Mouse (Mus musculus) hindbrain, embryonic 12.5 days (tissue): ENCODE results near the gene Gnpat. TPM values are rescaled to one million over a fixed set of nuclear protein-coding genes. Genes with fewer than 3 reads are reported as not detected.
"Not testable (repeated sequence)": the region's sequence is repeated elsewhere in the genome, so short reads cannot be mapped to it uniquely, and the experiment has no call there.

Experiments used
- ATAC-seq: fragments of 200-750 bp; cut with Nextera tagmentation; 2 replicates; pipeline ENCODE4 v1.8.0; 2017; ENCODE audit warnings: moderate TSS enrichment; ENCODE audit not compliant: low FRiP score
- H3K27ac ChIP-seq: fragments of 300-500 bp; sonication (generic); 2 replicates; pipeline ENCODE4 v1.5.1; 2016; ENCODE audit warnings: mild to moderate bottlenecking
- H3K27me3 ChIP-seq: fragments of 300-500 bp; sonication (generic); 2 replicates; pipeline ENCODE4 v1.6.1; 2016; ENCODE audit warnings: mild to moderate bottlenecking
- H3K36me3 ChIP-seq: fragments of 300-500 bp; sonication (generic); 2 replicates; pipeline ENCODE4 v1.6.1; 2016; ENCODE audit warnings: mild to moderate bottlenecking
- H3K4me1 ChIP-seq: fragments of 300-500 bp; sonication (generic); 2 replicates; pipeline ENCODE4 v1.6.1; 2016
- H3K4me2 ChIP-seq: fragments of 300-500 bp; sonication (generic); replicated peaks from 2 replicates; pipeline ENCODE4 v1.6.1; 2016; ENCODE audit warnings: mild to moderate bottlenecking
- H3K4me3 ChIP-seq: fragments of 300-500 bp; sonication (generic); 2 replicates; pipeline ENCODE4 v1.5.1; 2016; ENCODE audit warnings: mild to moderate bottlenecking
- H3K9ac ChIP-seq: fragments of 300-500 bp; sonication (generic); 2 replicates; pipeline ENCODE4 v1.6.1; 2016; ENCODE audit warnings: mild to moderate bottlenecking, moderate library complexity
- H3K9me3 ChIP-seq: fragments of 300-500 bp; sonication (generic); replicated peaks from 2 replicates; pipeline ENCODE4 v1.6.1; 2016; ENCODE audit warnings: mild to moderate bottlenecking
- WGBS: fragments of 180-500 bp; shearing (Covaris S2); methylation state at CpG from one replicate; pipeline ENCODE4 v1.1.7; 2016; 5-methylcytosine and 5-hydroxymethylcytosine counted together
- polyA plus RNA-seq: library from polyadenylated mRNA; unstranded; fragments of >200 nt; fragmentation: Nextera tagmentation; extraction: Ambion mirVana; gene quantifications from 2 replicates; pipeline ENCODE4 v1.2.1, GENCODE M21; 2016

Gnpat gene
- polyA plus RNA-seq, 1 experiment from 2014 or later, result 103 TPM

GRCm38 (mm10) chr8:124831531-124831930, 31.3 kb upstream of the Gnpat start:
- no peak overlapping the region for H3K4me3 ChIP-seq
- 82% methylated on average over 6 of the region's 6 CpGs for WGBS
- H3K4me2 ChIP-seq, result no peak overlapping the region
- H3K27me3 ChIP-seq, result no peaks in the 10 kb centered on the region
- H3K36me3 ChIP-seq, result peaks cover 19% of the 10 kb centered on the region
- H3K27ac ChIP-seq, result no peak overlapping the region
- no peaks in the 10 kb centered on the region for H3K4me1 ChIP-seq
- no peak for ATAC-seq
- H3K9me3 ChIP-seq, result no peaks in the 10 kb centered on the region
- no peak overlapping the region for H3K9ac ChIP-seq

- Histone ChIP-seq H3K4me2 (no peak overlapping the region), H3K27me3 (no peaks in the 10 kb centered on the region), H3K9me3 (no peaks in the 10 kb centered on the region), H3K27ac (no peak overlapping the region), H3K9ac (no peak overlapping the region), H3K4me3 (no peak overlapping the region), H3K36me3 (peaks cover 19% of the 10 kb centered on the region), H3K4me1 (no peaks in the 10 kb centered on the region)
- no peak for ATAC-seq
- 86% methylated on average over 6 of the region's 6 CpGs for WGBS
Measured at GRCm38 (mm10) chr8:124831941-124832340, 30.9 kb upstream of the Gnpat start.

- Histone ChIP-seq H3K4me1 (no peaks in the 10 kb centered on the region), H3K9ac (no peak overlapping the region), H3K36me3 (peaks cover 33% of the 10 kb centered on the region), H3K4me2 (no peak overlapping the region), H3K27ac (no peak overlapping the region), H3K4me3 (no peak overlapping the region), H3K9me3 (no peaks in the 10 kb centered on the region), H3K27me3 (no peaks in the 10 kb centered on the region)
- ATAC-seq, result no peak
- 46% methylated on average over 15 of the region's 15 CpGs for WGBS
Measured at GRCm38 (mm10) chr8:124833430-124834205, 29.2 kb upstream of the Gnpat start.

GRCm38 (mm10) chr8:124835848-124836247, 27.0 kb upstream of the Gnpat start:
- Histone ChIP-seq H3K36me3 (peaks cover 41% of the 10 kb centered on the region), H3K9me3 (no peaks in the 10 kb centered on the region), H3K27me3 (no peaks in the 10 kb centered on the region), H3K9ac (no peak overlapping the region), H3K27ac (no peak overlapping the region), H3K4me3 (no peak overlapping the region), H3K4me1 (no peaks in the 10 kb centered on the region), H3K4me2 (no peak overlapping the region)
- no peak for ATAC-seq

- no peak overlapping the region for H3K4me3 ChIP-seq
- no peaks in the 10 kb centered on the region for H3K9me3 ChIP-seq
- no peaks in the 10 kb centered on the region for H3K4me1 ChIP-seq
- no peak overlapping the region for H3K27ac ChIP-seq
- H3K36me3 ChIP-seq, result peaks cover 45% of the 10 kb centered on the region
- no peak overlapping the region for H3K9ac ChIP-seq
- no peaks in the 10 kb centered on the region for H3K27me3 ChIP-seq
- no peak overlapping the region for H3K4me2 ChIP-seq
- no peak for ATAC-seq
- WGBS, result 71% methylated on average over 7 of the region's 7 CpGs
Measured at GRCm38 (mm10) chr8:124836273-124836672, 26.6 kb upstream of the Gnpat start.

- ATAC-seq, result no peak
- Histone ChIP-seq H3K4me2 (no peak overlapping the region), H3K27ac (no peak overlapping the region), H3K4me1 (no peaks in the 10 kb centered on the region), H3K36me3 (peaks cover 47% of the 10 kb centered on the region), H3K9me3 (no peaks in the 10 kb centered on the region), H3K4me3 (no peak overlapping the region), H3K27me3 (no peaks in the 10 kb centered on the region), H3K9ac (no peak overlapping the region)
- 92% methylated on average over 2 of the region's 2 CpGs for WGBS
Measured at GRCm38 (mm10) chr8:124836907-124837306, 25.9 kb upstream of the Gnpat start.

- H3K4me3 ChIP-seq, result no peak overlapping the region
- H3K27me3 ChIP-seq, result no peaks in the 10 kb centered on the region
- WGBS, result 85% methylated on average over 2 of the region's 2 CpGs
- peaks cover 49% of the 10 kb centered on the region for H3K36me3 ChIP-seq
- no peak overlapping the region for H3K4me2 ChIP-seq
- H3K9ac ChIP-seq, result no peak overlapping the region
- no peak overlapping the region for H3K27ac ChIP-seq
- no peaks in the 10 kb centered on the region for H3K9me3 ChIP-seq
- no peak for ATAC-seq
- H3K4me1 ChIP-seq, result no peaks in the 10 kb centered on the region
Measured at GRCm38 (mm10) chr8:124837956-124838355, 24.9 kb upstream of the Gnpat start.

GRCm38 (mm10) chr8:124839371-124839770, 23.5 kb upstream of the Gnpat start:
- no peaks in the 10 kb centered on the region for H3K27me3 ChIP-seq
- no peak for ATAC-seq
- H3K4me2 ChIP-seq, result no peak overlapping the region
- no peaks in the 10 kb centered on the region for H3K9me3 ChIP-seq
- H3K36me3 ChIP-seq, result peaks cover 49% of the 10 kb centered on the region
- 95% methylated on average over 10 of the region's 10 CpGs for WGBS
- H3K4me1 ChIP-seq, result no peaks in the 10 kb centered on the region
- H3K4me3 ChIP-seq, result no peak overlapping the region
- H3K27ac ChIP-seq, result no peak overlapping the region
- no peak overlapping the region for H3K9ac ChIP-seq

GRCm38 (mm10) chr8:124840900-124841299, 21.9 kb upstream of the Gnpat start:
- Histone ChIP-seq H3K4me2 (no peak overlapping the region), H3K9ac (no peak overlapping the region), H3K4me1 (no peaks in the 10 kb centered on the region; the same call in 1 of the 2 replicates), H3K4me3 (no peak overlapping the region), H3K27ac (no peak overlapping the region), H3K9me3 (no peaks in the 10 kb centered on the region), H3K36me3 (peaks cover 53% of the 10 kb centered on the region), H3K27me3 (no peaks in the 10 kb centered on the region)
- WGBS, result 96% methylated on average over 7 of the region's 7 CpGs
- ATAC-seq, result no peak

- H3K9me3 ChIP-seq, result no peaks in the 10 kb centered on the region
- no peak overlapping the region for H3K4me2 ChIP-seq
- ATAC-seq, result no peak
- peaks cover 53% of the 10 kb centered on the region for H3K36me3 ChIP-seq
- no peak overlapping the region for H3K9ac ChIP-seq
- no peaks in the 10 kb centered on the region; the same call in 1 of the 2 replicates for H3K4me1 ChIP-seq
- WGBS, result 93% methylated on average over 10 of the region's 10 CpGs
- no peaks in the 10 kb centered on the region for H3K27me3 ChIP-seq
- no peak overlapping the region for H3K27ac ChIP-seq
- no peak overlapping the region for H3K4me3 ChIP-seq
Measured at GRCm38 (mm10) chr8:124841775-124842174, 21.1 kb upstream of the Gnpat start.

- not testable (repeated sequence) for H3K27me3 ChIP-seq, H3K4me2 ChIP-seq, H3K9ac ChIP-seq, H3K4me1 ChIP-seq, H3K27ac ChIP-seq, H3K4me3 ChIP-seq, ATAC-seq, H3K9me3 ChIP-seq
- WGBS, result 78% methylated on average over 1 of the region's 1 CpGs
- H3K36me3 ChIP-seq, result peaks cover 44% of the 10 kb centered on the region
Measured at GRCm38 (mm10) chr8:124842929-124843328, 19.9 kb upstream of the Gnpat start.

GRCm38 (mm10) chr8:124845131-124845530, 17.7 kb upstream of the Gnpat start:
- no peak overlapping the region for H3K27ac ChIP-seq
- no peaks in the 10 kb centered on the region for H3K9me3 ChIP-seq
- 67% methylated on average over 3 of the region's 3 CpGs for WGBS
- H3K4me2 ChIP-seq, result no peak overlapping the region
- no peaks in the 10 kb centered on the region for H3K27me3 ChIP-seq
- no peaks in the 10 kb centered on the region; the same call in 1 of the 2 replicates for H3K4me1 ChIP-seq
- H3K36me3 ChIP-seq, result peaks cover 23% of the 10 kb centered on the region
- no peak overlapping the region for H3K9ac ChIP-seq
- H3K4me3 ChIP-seq, result no peak overlapping the region
- ATAC-seq, result no peak

- no peaks in the 10 kb centered on the region for H3K27me3 ChIP-seq
- ATAC-seq, result no peak
- no peak overlapping the region for H3K9ac ChIP-seq
- peaks cover 19% of the 10 kb centered on the region for H3K36me3 ChIP-seq
- H3K27ac ChIP-seq, result no peak overlapping the region
- no peaks in the 10 kb centered on the region; the same call in 1 of the 2 replicates for H3K4me1 ChIP-seq
- H3K9me3 ChIP-seq, result no peaks in the 10 kb centered on the region
- no peak overlapping the region for H3K4me3 ChIP-seq
- no peak overlapping the region for H3K4me2 ChIP-seq
- WGBS, result 92% methylated on average over 5 of the region's 5 CpGs
Measured at GRCm38 (mm10) chr8:124845573-124845972, 17.3 kb upstream of the Gnpat start.
